Mouse (Mus musculus): Measurements from ENCODE around the gene Cd83. TPM values are rescaled to one million over a fixed set of nuclear protein-coding genes. Genes with fewer than 3 reads are reported as not detected.

The Cd83 gene
- not detected in 2 replicates for polyA plus RNA-seq (2012)

GRCm38 (mm10) chr13:43784725-43785711, at the start of gene Cd83:
TSS of gene Cd83 (plus strand) at chr13:43784775.
- no peak for TF ChIP-seq GATA1 (IDR thresholded peaks at IDR 0.05; ENCODE audit: low read length)

GRCm38 (mm10) chr13:43739598-43740275, 44.8 kb upstream of the Cd83 start:
- no peak for TF ChIP-seq GATA1 (IDR thresholded peaks at IDR 0.05; ENCODE audit: low read length)

GRCm38 (mm10) chr13:43740276-43740608, 44.3 kb upstream of the Cd83 start:
- TF ChIP-seq GATA1 (IDR thresholded peaks at IDR 0.05; ENCODE audit: low read length): no peak

- TF ChIP-seq GATA1 (IDR thresholded peaks at IDR 0.05; ENCODE audit: low read length): no peak
Observed at GRCm38 (mm10) chr13:43742677-43743076, 41.9 kb upstream of the Cd83 start.

- TF ChIP-seq GATA1 (IDR thresholded peaks at IDR 0.05; ENCODE audit: low read length): no peak
Observed at GRCm38 (mm10) chr13:43744259-43744658, 40.3 kb upstream of the Cd83 start.

GRCm38 (mm10) chr13:43750301-43750700, 34.3 kb upstream of the Cd83 start:
- TF ChIP-seq GATA1 (IDR thresholded peaks at IDR 0.05; ENCODE audit: low read length): no peak

GRCm38 (mm10) chr13:43750966-43751365, 33.6 kb upstream of the Cd83 start:
- no peak for TF ChIP-seq GATA1 (IDR thresholded peaks at IDR 0.05; ENCODE audit: low read length)

GRCm38 (mm10) chr13:43752407-43752806, 32.2 kb upstream of the Cd83 start:
- no peak for TF ChIP-seq GATA1 (IDR thresholded peaks at IDR 0.05; ENCODE audit: low read length)

GRCm38 (mm10) chr13:43753652-43754051, 30.9 kb upstream of the Cd83 start:
- TF ChIP-seq GATA1 (IDR thresholded peaks at IDR 0.05; ENCODE audit: low read length): no peak

GRCm38 (mm10) chr13:43754455-43755128, 30.0 kb upstream of the Cd83 start:
- no peak for TF ChIP-seq GATA1 (IDR thresholded peaks at IDR 0.05; ENCODE audit: low read length)

- TF ChIP-seq GATA1 (IDR thresholded peaks at IDR 0.05; ENCODE audit: low read length): no peak
Observed at GRCm38 (mm10) chr13:43755573-43755972, 29.0 kb upstream of the Cd83 start.

- no peak for TF ChIP-seq GATA1 (IDR thresholded peaks at IDR 0.05; ENCODE audit: low read length)
Observed at GRCm38 (mm10) chr13:43761156-43761855, 23.3 kb upstream of the Cd83 start.

- no peak for TF ChIP-seq GATA1 (IDR thresholded peaks at IDR 0.05; ENCODE audit: low read length)
Observed at GRCm38 (mm10) chr13:43762901-43763300, 21.7 kb upstream of the Cd83 start.

- no peak for TF ChIP-seq GATA1 (IDR thresholded peaks at IDR 0.05; ENCODE audit: low read length)
Observed at GRCm38 (mm10) chr13:43763301-43763994, 21.1 kb upstream of the Cd83 start.

Data from G1E-ER4 (cell line).